Mouse (Mus musculus) cortical plate, adult 2 months (tissue): Measurements from ENCODE around the gene Cnn1.

Experiments used
- CTCF ChIP-seq: fragments of 200-500 bp; IDR thresholded peaks from 2 replicates; pipeline ENCODE4 v1.5.1; 2011; ENCODE audit warnings: mild to moderate bottlenecking, control low read depth, low read length; ENCODE audit not compliant: insufficient read depth; ENCODE audit errors: extremely low read depth
- POLR2A ChIP-seq: fragments of 200-500 bp; IDR thresholded peaks from 2 replicates; pipeline ENCODE4 v1.6.1; 2011; ENCODE audit warnings: mild to moderate bottlenecking, low read length, control low read depth; ENCODE audit not compliant: insufficient read depth; ENCODE audit errors: extremely low read depth

DNA sequence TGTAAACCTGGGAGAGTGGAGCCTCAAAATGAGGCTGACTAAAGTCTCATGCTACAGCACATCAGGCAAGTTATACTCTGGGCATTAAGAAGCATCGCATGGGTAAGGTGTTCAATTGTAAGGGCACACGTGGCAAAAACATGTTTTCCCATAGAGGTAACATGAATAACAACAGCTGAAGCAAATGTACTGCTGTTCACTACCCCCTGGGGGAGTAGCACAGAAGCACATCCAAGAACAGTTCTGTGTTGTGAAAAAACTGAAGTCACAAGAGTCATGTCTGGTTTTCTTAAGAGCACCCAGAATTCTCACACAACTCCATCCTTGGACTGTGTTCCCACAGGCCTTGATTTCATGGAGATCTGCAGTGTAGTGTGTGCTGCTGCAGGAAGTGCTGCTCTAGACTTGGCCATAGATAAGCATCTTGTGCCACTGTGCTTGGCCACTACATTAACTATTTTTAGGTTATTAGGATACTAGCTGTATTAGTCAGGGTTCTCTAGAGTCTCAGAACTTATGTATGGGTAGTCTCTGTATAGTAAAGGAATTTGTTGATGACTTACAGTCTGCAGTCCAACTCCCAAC, 11.9 kb upstream of the Cnn1 start:
- TF ChIP-seq CTCF = no peak
- TF ChIP-seq POLR2A = no peak
